Mouse (Mus musculus): ENCODE data around the gene Fstl4.

GRCm38 (mm10) chr11:53229011-53229410 lies 464.6 kb downstream of the Fstl4 start:
- TF ChIP-seq GATA1 (IDR thresholded peaks at IDR 0.05; ENCODE audit: borderline replicate concordance, low read length) (no peak), FLI1 (IDR thresholded peaks at IDR 0.05; ENCODE audit: low read length) (no peak)

All from megakaryocyte, embryonic 14.5 days (primary cell).